Mouse (Mus musculus): ENCODE data around the gene Vmn1r233. TPM values are rescaled to one million over a fixed set of nuclear protein-coding genes. Genes with fewer than 3 reads are reported as not detected.

Vmn1r233 gene
- polyA plus RNA-seq (2017; shearing (Covaris generic)), result under 1 TPM in 1 of 2 experiments, not detected in 1; 0.07 TPM

GRCm38 (mm10) chr17:20996364-20996763, at the start of gene Vmn1r233:
Vmn1r233 (minus strand) TSS chr17:20996464.
- ATAC-seq, result no peak

- no peak for ATAC-seq
Measured at GRCm38 (mm10) chr17:21018410-21019080, 22.3 kb upstream of the Vmn1r233 start.

- no peak for ATAC-seq
Measured at GRCm38 (mm10) chr17:21009726-21010125, 13.5 kb upstream of the Vmn1r233 start.

- ATAC-seq, result peak; percentile 99
Measured at GRCm38 (mm10) chr17:21008382-21009331, 12.4 kb upstream of the Vmn1r233 start, which contains the start of gene Zfp160. Zfp160 (plus strand) TSS chr17:21008903.

GRCm38 (mm10) chr17:20993716-20994115, 2.5 kb downstream of the Vmn1r233 start:
- no peak for ATAC-seq

- ATAC-seq, result no peak
Measured at GRCm38 (mm10) chr17:20966681-20967080, 29.6 kb downstream of the Vmn1r233 start.

- no peak for ATAC-seq
Measured at GRCm38 (mm10) chr17:20965421-20965820, 30.8 kb downstream of the Vmn1r233 start.

- no peak for ATAC-seq
Measured at GRCm38 (mm10) chr17:20960386-20960785, 35.9 kb downstream of the Vmn1r233 start.

- no peak for ATAC-seq
Measured at GRCm38 (mm10) chr17:20946636-20947035, 49.6 kb downstream of the Vmn1r233 start.

GRCm38 (mm10) chr17:20946026-20946565, 50.2 kb downstream of the Vmn1r233 start:
- ATAC-seq, result no peak

GRCm38 (mm10) chr17:20944985-20945891, 51.0 kb downstream of the Vmn1r233 start, which contains the start of gene Ppp2r1a:
Ppp2r1a (plus strand) TSS chr17:20945311.
- peak; percentile 92 for ATAC-seq

- no peak for ATAC-seq
Measured at GRCm38 (mm10) chr17:20944226-20944625, 52.0 kb downstream of the Vmn1r233 start.

Other genes with a start within 250 kb of the Vmn1r233 start
- not detected for gene Vmn1r228, start 210.3 kb downstream of the Vmn1r233 start, polyA plus RNA-seq (2017; shearing (Covaris generic))
- under 1 TPM in 1 of 2 experiments, not detected in 1; 0.09 TPM for gene Vmn1r229, start 184.9 kb downstream of the Vmn1r233 start, polyA plus RNA-seq (2017; shearing (Covaris generic))
- not detected for gene Vmn1r230, start 156.0 kb downstream of the Vmn1r233 start, polyA plus RNA-seq (2017; shearing (Covaris generic))
- gene Vmn1r231, start 91.4 kb downstream of the Vmn1r233 start, polyA plus RNA-seq (2017; shearing (Covaris generic)), result not detected
- gene Vmn1r232, start 76.8 kb downstream of the Vmn1r233 start, polyA plus RNA-seq (2017; shearing (Covaris generic)), result not detected
- 100 to 1,000 TPM; 186 to 258 TPM for gene Ppp2r1a, start 51.2 kb downstream of the Vmn1r233 start, polyA plus RNA-seq (2017; shearing (Covaris generic))
- 10 to 100 TPM; 19.6 to 20.4 TPM for gene Zfp160, start 12.4 kb upstream of the Vmn1r233 start, polyA plus RNA-seq (2017; shearing (Covaris generic))
- not detected for gene Vmn1r234, start 229.6 kb upstream of the Vmn1r233 start, polyA plus RNA-seq (2017; shearing (Covaris generic))